Mouse (Mus musculus) erythroblast, embryonic 14.5 days (primary cell): ENCODE data around the gene Rbm41.

Experiments used
- GATA1 ChIP-seq: IDR thresholded peaks from 2 replicates; pipeline ENCODE4 v1.6.1; 2012; ENCODE audit warnings: low read length, inconsistent platforms, mixed read lengths
- TAL1 ChIP-seq: IDR thresholded peaks from 3 replicates; pipeline ENCODE4 v1.6.1; 2012; ENCODE audit warnings: low read length, inconsistent platforms, mixed read lengths

DNA sequence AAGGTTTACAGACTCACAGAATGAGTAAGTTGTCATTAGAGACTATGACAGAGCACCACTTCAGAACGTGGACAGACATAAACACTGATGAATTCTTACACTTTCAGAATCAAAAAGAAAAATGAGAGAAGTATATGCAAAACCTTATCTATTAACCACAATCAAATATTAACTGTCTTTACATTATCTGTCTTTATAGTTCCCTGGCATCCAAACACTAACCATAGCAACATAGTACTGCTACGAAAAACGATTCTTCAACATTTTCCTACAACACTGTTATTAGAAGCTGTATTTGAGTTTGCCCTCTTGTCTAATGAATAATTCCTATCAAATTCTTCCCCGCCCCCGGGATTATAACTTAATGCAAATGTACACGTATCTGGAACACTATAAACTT lies 157.3 kb downstream of the Rbm41 start:
- TF ChIP-seq GATA1, result no peak
- no peak for TF ChIP-seq TAL1
